Comparison of ENCODE assay signal across 8 mouse cellular contexts in the genomic region with DNA sequence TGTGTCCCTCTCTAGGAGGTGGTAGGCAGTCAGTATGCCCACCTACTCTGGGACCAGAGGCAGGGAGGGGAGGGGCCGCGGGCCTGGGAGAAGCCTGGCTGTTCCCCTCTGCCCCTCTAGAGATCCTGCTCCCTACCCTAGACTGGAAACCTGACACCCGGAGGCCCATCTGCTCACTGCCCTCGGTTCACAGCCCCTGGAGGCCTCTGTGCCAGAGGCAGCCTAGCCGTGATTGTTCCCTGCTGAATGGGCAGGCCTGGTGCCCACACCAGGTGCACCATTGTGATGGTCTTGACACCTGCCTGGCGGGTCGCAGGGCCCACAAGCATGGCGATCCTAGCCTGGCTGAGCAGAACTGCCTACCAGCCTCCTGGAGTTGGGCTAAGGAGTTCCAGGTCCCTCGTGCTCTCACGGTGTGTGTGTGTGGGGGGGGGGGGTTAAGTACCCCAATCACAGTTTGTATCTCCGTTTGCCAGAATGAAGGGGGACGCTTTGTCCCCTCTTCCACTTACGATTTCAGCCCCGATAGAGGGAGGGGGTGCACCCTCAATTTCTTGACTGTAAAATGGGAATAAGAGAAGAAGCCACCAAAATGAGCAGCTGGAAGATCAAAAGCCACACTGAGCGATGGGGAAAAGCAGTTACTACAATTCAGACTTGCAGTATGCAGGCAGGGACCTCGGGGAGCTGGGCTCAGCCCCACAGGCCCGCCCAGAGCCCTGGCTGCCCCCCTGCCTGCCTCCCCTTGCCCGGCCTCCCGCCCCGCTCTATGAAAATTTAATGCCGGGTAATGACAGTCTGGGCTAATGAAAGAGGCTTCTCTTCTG. TPM values are rescaled to one million over a fixed set of nuclear protein-coding genes. Genes with fewer than 3 reads are reported as not detected.
DNase-seq lines count a peak whose midpoint lies in the region; ATAC-seq and TF ChIP-seq lines count a peak whose summit lies in the region.

No protein-coding gene starts in this region.

- 2% methylated on average over 21 of the region's 21 CpGs for WGBS in kidney, embryonic 15.5 days
- 1% methylated on average over 21 of the region's 21 CpGs for WGBS in embryonic facial prominence, embryonic 13.5 days
- 13% methylated on average over 21 of the region's 21 CpGs for WGBS in intestine, embryonic 15.5 days
- 4% methylated on average over 21 of the region's 21 CpGs for WGBS in neural tube, embryonic 14.5 days
- WGBS in liver, postnatal 0 days (ENCODE audit: insufficient replicate concordance): 12% methylated on average over 21 of the region's 21 CpGs

- no peak overlapping the region for H3K27ac ChIP-seq in kidney, embryonic 15.5 days
- H3K27ac ChIP-seq in embryonic facial prominence, embryonic 13.5 days: no peak overlapping the region
- H3K27ac ChIP-seq in intestine, embryonic 15.5 days: no peak overlapping the region
- H3K27ac ChIP-seq in neural tube, embryonic 14.5 days (ENCODE audit: low read depth, low read length): no peak overlapping the region
- no peak overlapping the region for H3K27ac ChIP-seq in liver, postnatal 0 days (ENCODE audit: low read depth)

- TF ChIP-seq EP300 in liver, postnatal 0 days (IDR thresholded peaks at IDR 0.05; ENCODE audit: low read depth): no peak

- H3K36me3 ChIP-seq in kidney, embryonic 15.5 days: no peaks in the 10 kb centered on the region
- no peaks in the 10 kb centered on the region for H3K36me3 ChIP-seq in embryonic facial prominence, embryonic 13.5 days
- H3K36me3 ChIP-seq in intestine, embryonic 15.5 days: no peaks in the 10 kb centered on the region
- no peaks in the 10 kb centered on the region for H3K36me3 ChIP-seq in neural tube, embryonic 14.5 days (ENCODE audit: control insufficient read depth, insufficient read depth, low read length)
- no peaks in the 10 kb centered on the region for H3K36me3 ChIP-seq in liver, postnatal 0 days (replicated peaks; ENCODE audit: insufficient read depth, low read length)

- 0 out of 2 replicates have a peak overlapping the region, but pooled peaks have one; percentile 11 for H3K4me3 ChIP-seq in kidney, embryonic 15.5 days (replicated peaks)
- H3K4me3 ChIP-seq in embryonic facial prominence, embryonic 13.5 days: 0 out of 2 replicates have a peak overlapping the region, but pooled peaks have one; percentile 12
- H3K4me3 ChIP-seq in intestine, embryonic 15.5 days (replicated peaks): no peak overlapping the region; the same call in 1 of the 2 replicates
- H3K4me3 ChIP-seq in neural tube, embryonic 14.5 days (ENCODE audit: low read depth, low read length): no peak overlapping the region
- no peak overlapping the region for H3K4me3 ChIP-seq in liver, postnatal 0 days (ENCODE audit: low read depth, low read length)

- H3K9me3 ChIP-seq in kidney, embryonic 15.5 days (replicated peaks): no peaks in the 10 kb centered on the region
- no peaks in the 10 kb centered on the region for H3K9me3 ChIP-seq in embryonic facial prominence, embryonic 13.5 days
- no peaks in the 10 kb centered on the region for H3K9me3 ChIP-seq in intestine, embryonic 15.5 days
- H3K9me3 ChIP-seq in neural tube, embryonic 14.5 days (ENCODE audit: control insufficient read depth, low read length): no peaks in the 10 kb centered on the region
- no peaks in the 10 kb centered on the region for H3K9me3 ChIP-seq in liver, postnatal 0 days (ENCODE audit: low read length)

- peaks cover 39% of the 10 kb centered on the region for H3K27me3 ChIP-seq in kidney, embryonic 15.5 days
- H3K27me3 ChIP-seq in embryonic facial prominence, embryonic 13.5 days: peaks cover 70% of the 10 kb centered on the region
- H3K27me3 ChIP-seq in intestine, embryonic 15.5 days (replicated peaks): peaks cover 32% of the 10 kb centered on the region
- peaks cover 3% of the 10 kb centered on the region; the same call in 1 of the 2 replicates for H3K27me3 ChIP-seq in neural tube, embryonic 14.5 days (ENCODE audit: control insufficient read depth, insufficient read depth, low read length)
- peaks cover 24% of the 10 kb centered on the region for H3K27me3 ChIP-seq in liver, postnatal 0 days (ENCODE audit: insufficient read depth, low read length)

- no peak overlapping the region for H3K9ac ChIP-seq in kidney, embryonic 15.5 days
- H3K9ac ChIP-seq in embryonic facial prominence, embryonic 13.5 days: 0 out of 2 replicates have a peak overlapping the region, but pooled peaks have one; percentile 7
- no peak overlapping the region for H3K9ac ChIP-seq in intestine, embryonic 15.5 days
- no peak overlapping the region for H3K9ac ChIP-seq in neural tube, embryonic 14.5 days (replicated peaks; ENCODE audit: low read depth, low read length)
- H3K9ac ChIP-seq in liver, postnatal 0 days (replicated peaks): no peak overlapping the region

- peak; percentile 84 for ATAC-seq in kidney, embryonic 15.5 days (replicated peaks; ENCODE audit: low FRiP score)
- no peak for ATAC-seq in embryonic facial prominence, embryonic 13.5 days (ENCODE audit: insufficient number of reproducible peaks, insufficient read depth, low FRiP score, low TSS enrichment, low read depth)
- ATAC-seq in intestine, embryonic 15.5 days: 0 out of 2 replicates have a peak, but pooled peaks have one; percentile 46
- ATAC-seq in neural tube, embryonic 14.5 days (ENCODE audit: low read depth): peak; percentile 35
- no peak for ATAC-seq in liver, postnatal 0 days

- DNase-seq in kidney, postnatal 36 days: no peak
- DNase-seq in yolk sac, embryonic 10.5 days (ENCODE audit: low spot score): no peak
- DNase-seq in ovary, adult 18-20 months (ENCODE audit: low spot score): no peak
- DNase-seq in liver, postnatal 0 days: no peak

- no peak for TF ChIP-seq CTCF in liver, postnatal 0 days (IDR thresholded peaks at IDR 0.05; ENCODE audit: low read depth)

- H3K4me2 ChIP-seq in kidney, embryonic 15.5 days: peak overlapping the region; percentile 50
- peak overlapping the region; percentile 26; the same call in 1 of the 2 replicates for H3K4me2 ChIP-seq in embryonic facial prominence, embryonic 13.5 days
- 0 out of 2 replicates have a peak overlapping the region, but pooled peaks have one; percentile 14 for H3K4me2 ChIP-seq in intestine, embryonic 15.5 days (replicated peaks)
- no peak overlapping the region; the same call in 1 of the 2 replicates for H3K4me2 ChIP-seq in neural tube, embryonic 14.5 days (ENCODE audit: low read depth, low read length)
- H3K4me2 ChIP-seq in liver, postnatal 0 days (ENCODE audit: low read depth, low read length): no peak overlapping the region

- H3K4me1 ChIP-seq in kidney, embryonic 15.5 days: peaks cover 45% of the 10 kb centered on the region
- H3K4me1 ChIP-seq in embryonic facial prominence, embryonic 13.5 days: peaks cover 26% of the 10 kb centered on the region
- H3K4me1 ChIP-seq in intestine, embryonic 15.5 days (replicated peaks): peaks cover 14% of the 10 kb centered on the region
- peaks cover 30% of the 10 kb centered on the region for H3K4me1 ChIP-seq in neural tube, embryonic 14.5 days (ENCODE audit: control insufficient read depth, insufficient read depth, low read length)
- H3K4me1 ChIP-seq in liver, postnatal 0 days (ENCODE audit: insufficient read depth): no peaks in the 10 kb centered on the region

RNA-seq across cellular contexts. Expression of a gene that starts 33.4 kb away (rescaled TPM):
- 7.1 and 7.3 TPM in 2 replicates for polyA plus RNA-seq in kidney, embryonic 15.5 days (2015; fragmentation: Nextera tagmentation; extraction: Ambion mirVana)
- polyA plus RNA-seq in embryonic facial prominence, embryonic 13.5 days (2015; fragmentation: Nextera tagmentation; extraction: Ambion mirVana): 4.0 and 4.2 TPM in 2 replicates
- polyA plus RNA-seq in intestine, embryonic 15.5 days (2015; fragmentation: Nextera tagmentation; extraction: Ambion mirVana): 4.4 and 6.0 TPM in 2 replicates
- 13.6 and 16.1 TPM in 2 replicates for polyA plus RNA-seq in neural tube, embryonic 14.5 days (2014; fragmentation: Nextera tagmentation; extraction: Ambion mirVana)
- 0.43 and 0.65 TPM in 2 replicates for polyA plus RNA-seq in liver, postnatal 0 days (2015; fragmentation: Nextera tagmentation; extraction: Ambion mirVana)

Comparison
In these comparisons a context has a peak if more than half of its experiments do, and no peak if none do; other contexts are left out.
1. ATAC-seq: peak in kidney, embryonic 15.5 days (single experiment), intestine, embryonic 15.5 days (single experiment) and neural tube, embryonic 14.5 days (single experiment); none in embryonic facial prominence, embryonic 13.5 days (single experiment) and liver, postnatal 0 days (single experiment).
2. H3K4me2 ChIP-seq: peak in kidney, embryonic 15.5 days (single experiment), embryonic facial prominence, embryonic 13.5 days (single experiment) and intestine, embryonic 15.5 days (single experiment); none in neural tube, embryonic 14.5 days (single experiment) and liver, postnatal 0 days (single experiment).
3. H3K4me3 ChIP-seq: peak in kidney, embryonic 15.5 days (single experiment) and embryonic facial prominence, embryonic 13.5 days (single experiment); none in intestine, embryonic 15.5 days (single experiment), neural tube, embryonic 14.5 days (single experiment) and liver, postnatal 0 days (single experiment).